Mouse (Mus musculus) stomach, embryonic 16.5 days (tissue): ENCODE results near the gene Gnb1l. TPM values are rescaled to one million over a fixed set of nuclear protein-coding genes. Genes with fewer than 3 reads are reported as not detected.
A peak's percentile ranks its signal among the peaks of the same experiment; 100 is the strongest.

Experiments
- ATAC-seq: fragments of 200-750 bp; cut with Nextera tagmentation; 2 replicates; pipeline ENCODE4 v1.8.0; 2017; ENCODE audit warnings: moderate number of reproducible peaks, moderate TSS enrichment; ENCODE audit not compliant: insufficient read depth, low FRiP score
- H3K27ac ChIP-seq: fragments of 300-500 bp; sonication (generic); 2 replicates; pipeline ENCODE4 v1.5.1; 2014; ENCODE audit warnings: low read length
- H3K27me3 ChIP-seq: fragments of 300-500 bp; sonication (generic); 2 replicates; pipeline ENCODE4 v1.6.1; 2014; ENCODE audit warnings: low read length, control low read depth, mixed read lengths; ENCODE audit not compliant: control insufficient read depth, insufficient read depth
- H3K36me3 ChIP-seq: fragments of 300-500 bp; sonication (generic); 2 replicates; pipeline ENCODE4 v1.6.1; 2014; ENCODE audit warnings: low read length; ENCODE audit not compliant: control insufficient read depth, insufficient read depth
- H3K4me1 ChIP-seq: fragments of 300-500 bp; sonication (generic); 2 replicates; pipeline ENCODE4 v1.6.1; 2014; ENCODE audit warnings: low read length, control low read depth, mixed read lengths; ENCODE audit not compliant: control insufficient read depth, insufficient read depth
- H3K4me2 ChIP-seq: fragments of 300-500 bp; sonication (generic); 2 replicates; pipeline ENCODE4 v1.6.1; 2014; ENCODE audit warnings: low read depth, low read length, mixed read lengths
- H3K4me3 ChIP-seq: fragments of 300-500 bp; sonication (generic); replicated peaks from 2 replicates; pipeline ENCODE4 v1.5.1; 2014; ENCODE audit warnings: mild to moderate bottlenecking, low read length
- H3K9ac ChIP-seq: fragments of 300-500 bp; sonication (generic); 2 replicates; pipeline ENCODE4 v1.6.1; 2014; ENCODE audit warnings: low read length
- H3K9me3 ChIP-seq: fragments of 300-500 bp; sonication (generic); replicated peaks from 2 replicates; pipeline ENCODE4 v1.6.1; 2016; ENCODE audit warnings: low read length, control low read depth; ENCODE audit not compliant: control insufficient read depth
- WGBS: fragments of 180-500 bp; shearing (Covaris S2); extraction: QIAGEN DNeasy Blood & Tissue Kit; methylation state at CpG from one replicate; pipeline ENCODE4 v1.1.7; 2014; 5-methylcytosine and 5-hydroxymethylcytosine counted together
- polyA plus RNA-seq: library from polyadenylated mRNA; unstranded; fragments of >200 nt; fragmentation: Nextera tagmentation; extraction: Ambion mirVana; gene quantifications from 2 replicates; pipeline ENCODE4 v1.2.1, GENCODE M21; 2015

The Gnb1l gene
- polyA plus RNA-seq, 1 experiment from 2014 or later: 11.9 TPM

- H3K36me3 ChIP-seq: no peaks in the 10 kb centered on the region
- no peak overlapping the region for H3K4me2 ChIP-seq
- H3K4me1 ChIP-seq: peaks cover 2% of the 10 kb centered on the region; the same call in 1 of the 2 replicates
- H3K27me3 ChIP-seq: no peaks in the 10 kb centered on the region
- H3K4me3 ChIP-seq: no peak overlapping the region
- no peak for ATAC-seq
- no peak overlapping the region for H3K27ac ChIP-seq
- WGBS: 28% methylated on average over 9 of the region's 9 CpGs
- no peaks in the 10 kb centered on the region for H3K9me3 ChIP-seq
- 0 out of 2 replicates have a peak overlapping the region, but pooled peaks have one; percentile 27 for H3K9ac ChIP-seq
Observed at GRCm38 (mm10) chr16:18551604-18552003, 53.1 kb downstream of the Gnb1l start.

GRCm38 (mm10) chr16:18552106-18552710 lies 53.7 kb downstream of the Gnb1l start:
- no peak overlapping the region for H3K4me3 ChIP-seq
- no peak overlapping the region for H3K27ac ChIP-seq
- WGBS: 45% methylated on average over 11 of the region's 11 CpGs
- H3K9ac ChIP-seq: no peak overlapping the region
- peaks cover 2% of the 10 kb centered on the region; the same call in 1 of the 2 replicates for H3K4me1 ChIP-seq
- no peaks in the 10 kb centered on the region for H3K9me3 ChIP-seq
- ATAC-seq: no peak
- no peaks in the 10 kb centered on the region for H3K27me3 ChIP-seq
- H3K4me2 ChIP-seq: no peak overlapping the region
- no peaks in the 10 kb centered on the region for H3K36me3 ChIP-seq

- WGBS: 63% methylated on average over 2 of the region's 2 CpGs
- H3K27ac ChIP-seq: no peak overlapping the region
- ATAC-seq: no peak
- no peak overlapping the region for H3K4me3 ChIP-seq
- no peaks in the 10 kb centered on the region for H3K9me3 ChIP-seq
- H3K36me3 ChIP-seq: no peaks in the 10 kb centered on the region
- H3K4me2 ChIP-seq: no peak overlapping the region
- H3K9ac ChIP-seq: no peak overlapping the region
- H3K27me3 ChIP-seq: no peaks in the 10 kb centered on the region
- peaks cover 2% of the 10 kb centered on the region; the same call in 1 of the 2 replicates for H3K4me1 ChIP-seq
Observed at GRCm38 (mm10) chr16:18554721-18555120, 56.2 kb downstream of the Gnb1l start.

DNA sequence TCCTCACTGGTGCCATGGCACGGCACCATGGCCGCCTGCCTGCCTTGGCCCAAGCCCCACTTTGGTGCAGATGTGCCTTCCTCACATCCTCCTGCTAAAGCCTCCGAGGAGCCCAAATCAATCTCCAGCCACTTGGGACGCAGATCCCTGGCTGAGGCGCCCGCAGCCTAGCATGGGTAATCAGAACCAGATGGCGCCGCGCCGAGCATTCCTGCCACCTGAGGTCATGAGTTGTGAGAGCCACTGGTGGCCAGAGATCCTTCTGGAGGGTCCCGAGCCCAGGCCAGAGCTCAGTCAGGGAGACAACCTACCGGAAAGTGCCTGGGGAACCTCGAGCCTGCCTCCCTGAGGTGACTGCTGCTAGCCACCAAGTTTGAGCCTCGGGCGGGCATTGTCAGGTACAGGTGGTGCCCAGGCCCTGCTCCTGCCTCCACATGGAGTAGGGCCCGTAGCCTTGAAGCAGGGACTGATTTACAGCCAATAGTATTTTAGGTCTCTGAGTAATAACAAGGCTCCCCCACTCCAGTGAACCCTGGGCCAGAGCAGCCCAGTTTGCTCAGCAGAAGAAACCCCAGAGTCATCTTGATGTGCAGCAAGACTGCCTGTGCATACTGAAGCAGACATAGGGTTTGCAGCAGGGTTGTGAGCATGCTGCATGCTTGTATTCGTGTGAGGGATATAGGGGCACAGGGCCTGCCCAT lies 56.9 kb downstream of the Gnb1l start:
- no peak overlapping the region for H3K4me3 ChIP-seq
- WGBS: 59% methylated on average over 17 of the region's 17 CpGs
- H3K36me3 ChIP-seq: no peaks in the 10 kb centered on the region
- no peak overlapping the region for H3K9ac ChIP-seq
- peaks cover 2% of the 10 kb centered on the region; the same call in 1 of the 2 replicates for H3K4me1 ChIP-seq
- H3K27me3 ChIP-seq: no peaks in the 10 kb centered on the region
- H3K27ac ChIP-seq: no peak overlapping the region
- H3K4me2 ChIP-seq: no peak overlapping the region
- ATAC-seq: no peak
- no peaks in the 10 kb centered on the region for H3K9me3 ChIP-seq

DNA sequence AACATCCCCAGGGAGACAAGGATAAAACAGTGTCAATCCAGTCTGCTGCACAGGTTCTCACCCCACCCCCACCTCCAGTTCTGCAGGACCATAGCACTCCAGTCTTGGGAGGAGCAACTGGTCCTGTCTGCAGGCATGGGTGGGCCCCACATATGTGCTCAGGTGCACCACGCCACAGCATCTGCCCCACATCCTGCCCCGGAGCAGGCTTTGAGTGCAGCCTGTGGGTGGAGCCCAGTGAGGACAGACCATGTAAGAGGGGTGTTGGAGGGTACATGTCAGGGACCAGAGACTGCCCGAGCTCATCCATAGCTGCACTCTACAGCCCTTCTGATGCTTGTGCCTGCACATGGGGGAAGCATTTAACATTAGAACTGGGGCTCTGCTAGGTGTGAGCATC lies 57.9 kb downstream of the Gnb1l start:
- H3K9me3 ChIP-seq: no peaks in the 10 kb centered on the region
- no peaks in the 10 kb centered on the region for H3K27me3 ChIP-seq
- H3K4me3 ChIP-seq: no peak overlapping the region
- WGBS: 66% methylated on average over 3 of the region's 3 CpGs
- H3K4me1 ChIP-seq: peaks cover 2% of the 10 kb centered on the region; the same call in 1 of the 2 replicates
- ATAC-seq: no peak
- H3K36me3 ChIP-seq: no peaks in the 10 kb centered on the region
- no peak overlapping the region for H3K27ac ChIP-seq
- H3K4me2 ChIP-seq: no peak overlapping the region
- H3K9ac ChIP-seq: no peak overlapping the region

GRCm38 (mm10) chr16:18564472-18564871 lies 66.0 kb downstream of the Gnb1l start:
- H3K4me2 ChIP-seq: no peak overlapping the region
- H3K9me3 ChIP-seq: no peaks in the 10 kb centered on the region
- no peaks in the 10 kb centered on the region for H3K4me1 ChIP-seq
- no peaks in the 10 kb centered on the region for H3K27me3 ChIP-seq
- 71% methylated on average over 2 of the region's 2 CpGs for WGBS
- H3K4me3 ChIP-seq: no peak overlapping the region
- no peak for ATAC-seq
- H3K27ac ChIP-seq: no peak overlapping the region
- H3K36me3 ChIP-seq: no peaks in the 10 kb centered on the region
- H3K9ac ChIP-seq: no peak overlapping the region

DNA sequence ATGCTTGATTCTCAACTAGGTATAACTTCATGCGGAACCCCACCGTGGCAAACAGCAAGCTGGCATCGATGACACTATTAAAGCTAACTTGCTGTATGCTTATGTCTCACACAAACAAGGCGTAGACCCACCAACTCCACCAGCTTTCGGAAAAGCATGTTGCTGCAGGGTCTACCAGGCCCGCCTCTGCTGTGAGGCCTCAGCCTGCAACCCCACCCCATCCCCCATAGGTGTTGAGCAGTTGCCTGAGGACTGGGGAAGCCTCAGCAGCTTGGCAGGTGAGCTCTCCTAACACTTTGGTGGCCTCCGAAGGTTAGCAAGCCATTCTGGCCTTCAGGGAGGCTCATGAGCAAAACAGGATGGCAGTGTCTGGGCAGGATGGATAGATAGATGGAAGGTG lies 70.1 kb downstream of the Gnb1l start:
- WGBS: 65% methylated on average over 7 of the region's 7 CpGs
- no peaks in the 10 kb centered on the region for H3K36me3 ChIP-seq
- H3K4me1 ChIP-seq: no peaks in the 10 kb centered on the region
- ATAC-seq: no peak
- H3K9me3 ChIP-seq: no peaks in the 10 kb centered on the region
- no peak overlapping the region for H3K27ac ChIP-seq
- no peak overlapping the region for H3K9ac ChIP-seq
- H3K4me2 ChIP-seq: no peak overlapping the region
- H3K4me3 ChIP-seq: no peak overlapping the region
- H3K27me3 ChIP-seq: no peaks in the 10 kb centered on the region

DNA sequence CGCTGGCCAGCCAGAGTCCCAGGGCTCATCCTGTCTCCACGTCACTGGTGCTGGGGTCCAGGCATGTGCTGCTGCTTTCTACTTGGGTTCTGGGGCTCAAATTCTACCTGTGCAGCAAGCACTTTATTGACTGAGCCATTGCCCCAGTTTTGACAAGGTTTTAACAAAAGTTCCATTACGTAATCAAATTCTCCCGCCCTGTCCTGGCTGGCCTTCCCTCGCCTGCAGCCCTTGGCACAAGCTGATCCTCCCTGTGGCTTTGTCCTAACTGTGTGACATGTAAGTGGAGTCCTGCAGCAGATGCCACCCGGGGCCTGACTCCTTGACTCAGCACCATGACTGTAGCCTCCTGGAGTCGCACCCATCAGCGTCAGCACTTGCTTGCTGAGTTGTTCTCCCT lies 75.7 kb downstream of the Gnb1l start:
- Histone ChIP-seq H3K27ac (no peak overlapping the region), H3K36me3 (no peaks in the 10 kb centered on the region), H3K4me2 (no peak overlapping the region), H3K4me3 (no peak overlapping the region), H3K4me1 (no peaks in the 10 kb centered on the region), H3K9me3 (no peaks in the 10 kb centered on the region), H3K9ac (no peak overlapping the region), H3K27me3 (peaks cover 6% of the 10 kb centered on the region; the same call in 1 of the 2 replicates)
- 64% methylated on average over 8 of the region's 8 CpGs for WGBS
- ATAC-seq: no peak

GRCm38 (mm10) chr16:18577071-18577470 lies 78.6 kb downstream of the Gnb1l start:
- whole genome bisulfite sequencing: 48% methylated on average over 3 of the region's 3 CpGs
- Histone ChIP-seq H3K4me1 (peaks cover 8% of the 10 kb centered on the region), H3K27me3 (peaks cover 34% of the 10 kb centered on the region), H3K36me3 (no peaks in the 10 kb centered on the region), H3K9ac (no peak overlapping the region), H3K9me3 (no peaks in the 10 kb centered on the region), H3K27ac (no peak overlapping the region), H3K4me3 (no peak overlapping the region), H3K4me2 (no peak overlapping the region)
- no peak for ATAC-seq
